In the genomic region with DNA sequence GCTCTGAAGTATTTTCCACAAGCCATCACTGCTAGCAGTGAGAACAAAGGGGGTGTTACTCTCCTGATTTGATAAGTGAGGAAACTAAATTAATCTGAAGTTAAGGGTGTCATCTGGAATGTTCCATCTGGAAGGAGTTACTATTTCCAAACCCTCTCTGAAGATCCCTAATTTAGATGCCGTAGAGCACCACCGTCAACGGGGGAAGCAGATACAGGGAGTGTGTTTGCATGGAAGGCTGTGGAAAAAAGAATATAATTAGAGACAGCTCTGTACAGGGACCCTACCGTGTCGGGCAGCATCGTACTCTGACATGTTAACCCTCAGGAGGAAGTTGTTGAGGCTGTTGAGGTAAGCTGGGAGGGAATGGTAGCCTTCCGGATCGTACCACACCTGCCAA, we compare ENCODE assay signal across 27 mouse cellular contexts.
DNase-seq lines count a peak whose midpoint lies in the region; ATAC-seq lines count a peak whose summit lies in the region.
"Had no signal": no experiment of that assay in that cellular context is flagged by ENCODE, and none has a peak within 500 bp of the region (broad histone marks: within the 10 kb centered on the region; RNA-seq: fewer than 3 reads in every experiment).

No protein-coding gene starts in this region.

- DNase-seq in forebrain, embryonic 10.5 days (ENCODE audit: extremely low spot score, low spot score) = no peak
- DNase-seq in heart, postnatal 36 days = no peak
- peak; percentile 12 to 58 for DNase-seq in left cerebral cortex, postnatal 25 days (ENCODE audit: low spot score in 2 of 2)
- DNase-seq in left cerebral cortex, adult 9 months (ENCODE audit: low spot score in 2 of 2) = no peak
- peak; percentile 2 to 9 for DNase-seq in frontal cortex, postnatal 36 days (ENCODE audit: low spot score in 2 of 2)
- DNase-seq: adrenal gland, postnatal 10 days; cerebellum, adult 2 months; cerebellum, postnatal 25 days; embryo, embryonic 11 days; gastrocnemius, postnatal 25 days; heart, adult 18-20 months; heart, postnatal 4 days; kidney, adult 8-10 months; kidney, postnatal 10 days; liver, postnatal 0 days; lung, postnatal 10 days; thymus, postnatal 25 days had no signal

- no peaks in the 10 kb centered on the region for H3K27me3 ChIP-seq in forebrain, embryonic 13.5 days
- no peaks in the 10 kb centered on the region for H3K27me3 ChIP-seq in forebrain, embryonic 10.5 days (ENCODE audit: poor library complexity, severe bottlenecking)
- no peaks in the 10 kb centered on the region for H3K27me3 ChIP-seq in heart, embryonic 15.5 days
- H3K27me3 ChIP-seq: embryonic facial prominence, embryonic 13.5 days; heart, embryonic 12.5 days; hindbrain, embryonic 15.5 days; intestine, embryonic 15.5 days; limb, embryonic 12.5 days had no signal

- H3K9me3 ChIP-seq in forebrain, embryonic 13.5 days (replicated peaks) = no peaks in the 10 kb centered on the region
- H3K9me3 ChIP-seq in forebrain, embryonic 10.5 days = no peaks in the 10 kb centered on the region
- no peaks in the 10 kb centered on the region for H3K9me3 ChIP-seq in heart, embryonic 15.5 days (replicated peaks)
- H3K9me3 ChIP-seq: embryonic facial prominence, embryonic 13.5 days; heart, embryonic 12.5 days; hindbrain, embryonic 15.5 days; intestine, embryonic 15.5 days; limb, embryonic 12.5 days had no signal

- H3K9ac ChIP-seq in forebrain, embryonic 13.5 days = no peak overlapping the region
- no peak overlapping the region for H3K9ac ChIP-seq in heart, embryonic 15.5 days
- H3K9ac ChIP-seq: embryonic facial prominence, embryonic 13.5 days; heart, embryonic 12.5 days; hindbrain, embryonic 15.5 days; intestine, embryonic 15.5 days; limb, embryonic 12.5 days; liver, postnatal 0 days had no signal

- H3K27ac ChIP-seq in forebrain, embryonic 13.5 days = no peak overlapping the region
- H3K27ac ChIP-seq in forebrain, embryonic 10.5 days = no peak overlapping the region
- H3K27ac ChIP-seq in heart, embryonic 15.5 days = no peak overlapping the region
- H3K27ac ChIP-seq: embryonic facial prominence, embryonic 13.5 days; hindbrain, embryonic 15.5 days; intestine, embryonic 15.5 days; limb, embryonic 12.5 days had no signal

- no peak overlapping the region for H3K4me2 ChIP-seq in forebrain, embryonic 13.5 days
- H3K4me2 ChIP-seq in heart, embryonic 15.5 days = 0 out of 2 replicates have a peak overlapping the region, but pooled peaks have one; percentile 4
- H3K4me2 ChIP-seq: embryonic facial prominence, embryonic 13.5 days; heart, embryonic 12.5 days; hindbrain, embryonic 15.5 days; intestine, embryonic 15.5 days; limb, embryonic 12.5 days; liver, embryonic 11.5 days; midbrain, embryonic 11.5 days had no signal

- intact Hi-C loops in heart, postnatal 36 days (cut with DNase I) = no loop called here
- intact Hi-C loops in left cerebral cortex, postnatal 25 days (cut with DNase I) = no loop called here

- 67% methylated on average over 8 of the region's 8 CpGs for WGBS in forebrain, embryonic 13.5 days
- 86% methylated on average over 8 of the region's 8 CpGs for WGBS in forebrain, embryonic 10.5 days
- 40% methylated on average over 8 of the region's 8 CpGs for WGBS in heart, embryonic 15.5 days

- peak; percentile 10; the same call in 1 of the 2 replicates for ATAC-seq in forebrain, embryonic 13.5 days
- ATAC-seq in heart, embryonic 15.5 days (replicated peaks; ENCODE audit: insufficient number of reproducible peaks, insufficient read depth, low FRiP score, low read depth) = no peak
- ATAC-seq: intestine, embryonic 15.5 days; liver, postnatal 0 days had no signal

- no peaks in the 10 kb centered on the region for H3K4me1 ChIP-seq in forebrain, embryonic 13.5 days
- H3K4me1 ChIP-seq in forebrain, embryonic 10.5 days = no peaks in the 10 kb centered on the region
- peaks cover 7% of the 10 kb centered on the region for H3K4me1 ChIP-seq in heart, embryonic 15.5 days (replicated peaks)
- H3K4me1 ChIP-seq: embryonic facial prominence, embryonic 13.5 days; hindbrain, embryonic 15.5 days; intestine, embryonic 15.5 days had no signal

- H3K4me3 ChIP-seq in forebrain, embryonic 13.5 days = no peak overlapping the region
- H3K4me3 ChIP-seq in forebrain, embryonic 10.5 days = no peak overlapping the region
- no peak overlapping the region for H3K4me3 ChIP-seq in heart, embryonic 15.5 days
- H3K4me3 ChIP-seq: embryonic facial prominence, embryonic 13.5 days; erythroblast, embryonic 14.5 days; heart, embryonic 12.5 days; hindbrain, embryonic 15.5 days; intestine, embryonic 15.5 days; limb, embryonic 12.5 days had no signal

- H3K36me3 ChIP-seq in forebrain, embryonic 13.5 days (ENCODE audit: poor library complexity, severe bottlenecking) = no peaks in the 10 kb centered on the region
- no peaks in the 10 kb centered on the region for H3K36me3 ChIP-seq in forebrain, embryonic 10.5 days (replicated peaks)
- no peaks in the 10 kb centered on the region for H3K36me3 ChIP-seq in heart, embryonic 15.5 days
- H3K36me3 ChIP-seq: embryonic facial prominence, embryonic 13.5 days; heart, embryonic 12.5 days; hindbrain, embryonic 15.5 days; intestine, embryonic 15.5 days; limb, embryonic 12.5 days had no signal

Comparison
In these comparisons a context has a peak if more than half of its experiments do, and no peak if none do; other contexts are left out.
1. DNase-seq: peak in left cerebral cortex, postnatal 25 days (2 of 2) and frontal cortex, postnatal 36 days (2 of 2); none in forebrain, embryonic 10.5 days (single experiment), heart, postnatal 36 days (0 of 2) and left cerebral cortex, adult 9 months (0 of 2).